8 mouse cellular contexts compared by ENCODE assay signal in the genomic region with DNA sequence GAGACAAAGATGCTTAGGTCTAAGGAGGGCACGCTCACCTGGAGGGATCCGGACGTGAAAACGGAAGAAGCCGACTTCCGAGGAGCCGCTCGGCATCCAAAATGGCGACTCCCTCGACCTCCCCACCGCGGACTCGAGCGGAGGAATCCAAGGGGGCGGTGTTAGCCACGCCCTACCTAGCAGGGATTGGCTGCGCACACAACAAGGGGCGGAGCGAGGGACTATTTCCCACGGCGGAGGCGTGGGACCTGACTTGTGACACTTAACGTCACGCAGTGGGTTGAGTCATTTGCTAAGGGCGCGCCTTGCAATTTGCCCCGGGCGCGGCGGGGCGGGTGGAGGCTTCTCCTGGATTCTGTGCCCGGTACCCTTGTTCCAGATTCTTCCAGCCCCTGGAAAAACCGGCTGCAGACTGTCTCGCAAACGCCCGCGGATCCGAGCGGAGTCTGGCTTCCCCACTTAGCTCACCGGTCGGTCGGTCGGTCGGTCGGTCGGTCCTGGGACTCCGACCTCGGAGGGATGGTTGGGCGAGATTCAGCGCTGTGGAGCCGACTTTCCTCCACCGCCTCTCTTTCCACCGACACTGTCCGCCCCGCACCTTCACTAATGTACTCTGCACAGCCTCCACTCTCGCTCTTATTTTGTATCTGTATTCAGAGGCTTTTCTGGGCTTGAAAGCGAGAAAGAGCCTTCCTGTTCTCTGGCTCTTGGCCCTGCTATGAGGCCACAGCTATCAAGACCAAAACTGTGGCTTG. TPM values are rescaled to one million over a fixed set of nuclear protein-coding genes. Genes with fewer than 3 reads are reported as not detected.
A peak's percentile ranks its signal among the peaks of the same experiment; 100 is the strongest.
DNase-seq lines count a peak whose midpoint lies in the region; ATAC-seq lines count a peak whose summit lies in the region.

A gene (minus strand): TSS at position 115 of the 755 bp plus-strand sequence.

- no peaks in the 10 kb centered on the region for H3K9me3 ChIP-seq in hindbrain, embryonic 15.5 days

- WGBS in hindbrain, embryonic 15.5 days: under 1% methylated on average over 57 of the region's 57 CpGs

- no peaks in the 10 kb centered on the region for H3K36me3 ChIP-seq in hindbrain, embryonic 15.5 days

- H3K27ac ChIP-seq in hindbrain, embryonic 15.5 days (replicated peaks): peak within 1 kb of the TSS; percentile 91

- DNase-seq in T-cell, adult 2 months (ENCODE audit: low spot score): peak; percentile 98
- DNase-seq in cerebellum, postnatal 36 days: peak; percentile 98
- DNase-seq in frontal cortex, postnatal 36 days (ENCODE audit: low spot score in 2 of 2): peak; percentile 96 to 98
- DNase-seq in left cerebral cortex, adult 11 months (ENCODE audit: low spot score): peak; percentile 95
- peak; percentile 99 for DNase-seq in lung, postnatal 4 days
- peak; percentile 99 for DNase-seq in retina, postnatal 7 days (ENCODE audit: low read depth, low spot score)
- peak; percentile 97 for DNase-seq in urinary bladder, adult 2 months (ENCODE audit: low spot score)

- peaks cover 28% of the 10 kb centered on the region for H3K4me1 ChIP-seq in hindbrain, embryonic 15.5 days (replicated peaks)

- ATAC-seq in hindbrain, embryonic 15.5 days (ENCODE audit: low FRiP score, low read depth): peak; percentile 98

- no peaks in the 10 kb centered on the region for H3K27me3 ChIP-seq in hindbrain, embryonic 15.5 days

- H3K4me2 ChIP-seq in hindbrain, embryonic 15.5 days: peak within 1 kb of the TSS; percentile 84

- peak within 1 kb of the TSS; percentile 99 for H3K4me3 ChIP-seq in hindbrain, embryonic 15.5 days

- H3K9ac ChIP-seq in hindbrain, embryonic 15.5 days: peak within 1 kb of the TSS; percentile 89

RNA-seq across cellular contexts. Expression of the gene that starts here (rescaled TPM):
- polyA plus RNA-seq in hindbrain, embryonic 15.5 days (2015; fragmentation: Nextera tagmentation; extraction: Ambion mirVana): 145 and 148 TPM in 2 replicates
- polyA plus RNA-seq in urinary bladder, adult 2 months (2012; rRNA removed): 84.2 and 98.4 TPM in 2 replicates

Comparison
In these comparisons a context has a peak if more than half of its experiments do, and no peak if none do; other contexts are left out.
1. Peak in every context shown above with its lines: DNase-seq, ATAC-seq, H3K4me3 ChIP-seq and H3K27ac ChIP-seq.